Mouse (Mus musculus) MN1 (cell line): ENCODE measurements at regions not wholly inside any gene's neighbourhood (a gene's known extent, or its start where the extent isn't known, plus 50 kb on each side); places are given as distances from the start of the nearest gene placed in this dataset.

ENCODE experiments used
- DNase-seq: peaks from one replicate; pipeline ENCODE4 v3.0.0-alpha.2; 2016; ENCODE audit warnings: low spot score

- no peak for DNase-seq
Observed at GRCm38 (mm10) chr10:60937517-60937866, 106.1 kb upstream of the Unc5b start.

DNA sequence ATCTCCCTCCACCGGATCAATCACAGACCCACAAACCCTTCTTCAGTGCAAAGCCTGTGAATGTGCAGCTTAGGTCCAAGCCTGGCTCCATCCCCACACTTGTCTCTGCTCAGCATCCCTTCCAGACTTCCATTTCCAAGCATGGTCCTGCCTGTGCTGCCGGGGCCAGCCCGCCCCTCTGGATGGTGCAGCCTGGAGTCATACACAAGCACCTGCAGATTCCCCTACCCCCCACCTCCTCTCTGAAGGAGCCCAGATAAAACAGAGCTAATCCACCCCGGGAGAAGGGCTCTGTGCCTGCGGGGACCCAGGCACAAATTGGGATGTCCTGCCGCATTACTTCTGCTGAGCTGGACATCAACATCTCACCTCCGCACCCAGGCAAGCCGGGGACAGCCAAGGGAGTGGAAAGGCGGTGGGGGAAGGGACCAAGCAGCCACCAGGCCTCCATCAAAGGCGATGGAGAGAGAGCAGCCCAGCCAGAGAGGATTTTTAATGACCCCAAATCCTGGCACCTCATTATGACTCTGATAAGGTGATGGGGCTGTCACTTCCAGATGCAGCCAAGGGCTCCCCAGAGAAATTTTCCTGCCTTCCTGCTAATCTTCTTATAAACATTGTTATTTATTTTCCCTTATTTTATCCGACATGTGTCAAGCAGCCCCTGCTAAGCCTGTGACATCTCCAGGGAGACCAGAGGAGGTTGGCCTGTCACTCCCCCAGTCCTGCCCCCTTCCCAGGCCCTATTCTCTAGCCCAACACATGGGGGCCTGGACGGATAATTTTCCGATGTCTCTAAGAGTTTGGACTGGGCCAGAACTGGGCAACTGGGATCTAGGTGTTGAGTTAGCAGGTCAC lies 105.5 kb upstream of the Unc5b start:
- DNase-seq: peak; percentile 70

DNA sequence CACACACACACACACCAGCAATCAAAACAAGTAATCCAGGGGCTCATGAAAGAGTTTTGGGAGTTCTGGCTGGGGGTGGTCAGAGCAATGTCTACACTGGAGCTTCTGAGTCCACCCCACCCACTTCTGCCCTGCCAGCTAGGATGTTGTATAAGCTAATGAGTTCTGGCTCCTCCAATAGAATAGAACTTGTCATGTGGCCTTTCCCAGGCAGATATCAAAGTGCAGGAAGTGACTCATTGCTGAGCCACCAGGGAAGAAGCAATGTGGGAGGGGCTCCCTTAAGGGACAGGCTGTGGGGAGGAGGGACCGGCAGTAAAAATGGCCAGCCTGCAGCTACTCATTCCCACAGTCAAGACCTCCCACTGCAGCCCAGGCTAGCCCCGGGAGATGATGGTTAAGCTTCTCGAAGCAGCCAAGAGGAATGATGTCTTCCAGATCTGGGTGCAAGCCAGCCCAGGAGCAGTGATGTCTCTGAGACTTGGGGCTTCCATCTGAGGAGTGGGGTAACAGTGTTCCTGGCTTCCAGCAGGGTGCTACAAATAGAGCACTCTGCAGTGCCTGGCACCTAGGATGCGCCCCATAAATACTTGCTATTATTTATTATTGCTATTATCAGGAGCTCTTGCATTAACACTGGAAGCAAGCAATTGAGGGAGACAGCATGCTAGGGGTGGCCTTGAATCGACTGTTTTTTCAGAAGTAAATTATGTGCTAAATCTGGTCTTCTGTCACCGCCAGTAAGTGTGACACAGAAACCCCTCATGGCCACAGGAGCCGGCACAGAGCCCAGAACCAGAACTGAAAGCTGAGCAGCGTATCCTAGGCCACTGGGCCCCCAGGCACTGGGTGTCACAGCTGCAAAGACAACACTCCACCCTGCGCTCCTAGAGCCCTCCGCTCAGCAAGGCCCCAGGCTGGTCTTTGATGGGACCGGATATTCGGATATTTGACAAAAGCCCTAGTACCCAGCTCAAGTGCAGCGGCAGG lies 103.2 kb upstream of the Unc5b start:
- DNase-seq: peak; percentile 90

DNA sequence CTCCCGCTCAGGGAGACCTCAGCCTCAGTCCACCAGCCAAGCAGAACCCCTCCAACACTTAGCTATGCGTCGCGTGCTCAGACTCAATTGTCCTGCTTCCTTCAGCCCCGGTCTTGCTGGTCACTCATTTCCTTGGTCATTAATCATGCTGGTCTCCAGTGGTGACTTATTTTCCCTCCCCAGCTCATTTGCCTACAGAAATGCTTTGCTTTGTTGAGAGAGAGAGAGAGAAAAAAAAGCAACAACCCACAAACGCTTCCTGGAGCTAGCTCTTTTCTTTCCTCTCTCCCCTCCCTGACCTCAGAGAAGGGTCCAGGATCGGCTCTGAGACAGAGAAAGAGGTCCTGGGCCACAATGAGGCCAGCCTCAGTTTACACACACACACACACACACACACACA lies 102.5 kb upstream of the Unc5b start:
- no peak for DNase-seq

DNA sequence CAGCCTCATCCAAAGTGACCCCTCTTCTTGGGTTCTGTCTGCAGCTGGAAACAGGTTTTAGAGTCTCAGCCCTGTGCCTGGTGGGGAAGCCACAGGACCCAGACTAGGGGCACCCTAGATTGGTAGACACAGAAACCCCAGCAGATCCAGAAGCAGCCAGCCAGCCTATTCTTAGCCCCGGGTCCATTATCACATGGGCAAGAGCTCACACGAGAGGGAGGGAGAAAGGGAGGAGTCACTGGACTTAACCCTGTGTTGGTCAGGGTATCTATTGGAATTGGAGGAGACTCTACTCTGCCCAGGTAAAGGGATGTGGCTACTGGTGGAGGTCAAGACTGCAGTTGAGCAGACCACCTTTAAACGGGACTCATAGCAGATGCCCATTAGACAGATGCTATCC lies 101.5 kb upstream of the Unc5b start:
- peak; percentile 60 for DNase-seq

GRCm38 (mm10) chr10:60931891-60932378 lies 100.6 kb upstream of the Unc5b start:
- DNase-seq: peak; percentile 72

GRCm38 (mm10) chr10:60928646-60929045 lies 97.3 kb upstream of the Unc5b start:
- DNase-seq: no peak

DNA sequence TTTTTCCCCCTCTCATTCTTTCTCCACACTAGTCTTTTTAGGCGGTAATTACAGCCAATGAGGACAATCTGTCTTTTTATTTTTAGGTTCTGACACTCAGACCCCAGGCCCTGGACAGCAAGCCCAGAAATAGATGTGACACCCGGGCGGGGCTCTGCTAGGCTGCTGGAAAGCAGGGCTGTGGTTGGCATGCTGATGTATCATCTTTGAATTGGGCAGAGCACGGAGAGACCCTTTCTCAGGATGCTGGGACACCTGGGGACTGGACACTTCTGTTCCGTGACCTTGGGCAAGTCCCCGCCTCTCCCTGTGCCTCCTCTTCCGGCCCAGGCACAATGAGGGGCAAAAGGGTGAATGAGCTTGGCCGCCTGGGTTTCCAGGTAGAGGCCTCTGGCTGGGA lies 96.8 kb upstream of the Unc5b start:
- no peak for DNase-seq

DNA sequence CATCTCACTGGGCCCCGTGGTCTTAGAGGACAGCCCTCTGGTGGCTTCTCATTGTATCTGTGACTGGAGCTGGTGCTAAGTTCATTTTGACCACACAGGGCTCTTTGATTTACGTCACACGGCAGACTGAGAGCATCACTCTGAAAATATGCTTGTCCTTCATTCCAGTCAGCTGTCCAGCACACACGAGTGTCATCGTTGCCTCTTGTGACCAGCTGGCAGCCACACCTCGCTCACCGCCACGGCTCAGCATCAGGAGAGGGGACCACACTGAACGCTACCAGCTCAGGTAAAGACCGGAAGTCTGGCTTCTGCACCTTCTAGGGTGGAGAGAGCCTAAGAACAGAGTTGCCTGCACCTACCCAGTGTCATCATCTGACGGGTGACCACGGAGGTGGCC lies 95.3 kb upstream of the Unc5b start:
- DNase-seq: no peak

DNA sequence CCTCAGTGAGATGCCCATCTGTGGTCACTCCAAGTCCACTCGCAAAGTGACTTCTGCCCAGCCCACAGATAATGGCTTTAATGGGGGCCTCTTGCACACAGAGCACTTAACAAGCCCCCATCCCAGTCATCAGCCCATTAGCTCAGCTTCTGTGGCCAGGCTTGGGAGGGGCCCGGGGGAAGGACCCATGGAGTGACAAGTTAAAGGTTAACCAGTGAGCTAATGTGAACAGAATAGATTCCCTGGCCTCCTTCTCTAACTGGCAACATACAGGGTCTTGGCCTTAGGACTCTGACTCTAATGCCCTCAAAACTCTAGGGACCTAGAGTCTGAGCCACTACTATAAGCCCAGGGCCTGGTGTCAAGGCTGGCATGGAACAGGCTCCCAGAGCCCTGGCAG lies 94.3 kb upstream of the Unc5b start:
- DNase-seq: peak; percentile 60

GRCm38 (mm10) chr10:60925198-60925597 lies 93.8 kb upstream of the Unc5b start:
- DNase-seq: peak; percentile 82

GRCm38 (mm10) chr10:60923806-60924205 lies 92.4 kb upstream of the Unc5b start:
- DNase-seq: no peak

GRCm38 (mm10) chr10:60920621-60921020 lies 89.2 kb upstream of the Unc5b start:
- DNase-seq: no peak

GRCm38 (mm10) chr10:60918020-60918419 lies 86.6 kb upstream of the Unc5b start:
- peak; percentile 61 for DNase-seq

GRCm38 (mm10) chr10:60914391-60914790 lies 83.0 kb upstream of the Unc5b start:
- DNase-seq: no peak

- no peak for DNase-seq
Observed at GRCm38 (mm10) chr10:60913456-60913900, 82.1 kb upstream of the Unc5b start.

DNA sequence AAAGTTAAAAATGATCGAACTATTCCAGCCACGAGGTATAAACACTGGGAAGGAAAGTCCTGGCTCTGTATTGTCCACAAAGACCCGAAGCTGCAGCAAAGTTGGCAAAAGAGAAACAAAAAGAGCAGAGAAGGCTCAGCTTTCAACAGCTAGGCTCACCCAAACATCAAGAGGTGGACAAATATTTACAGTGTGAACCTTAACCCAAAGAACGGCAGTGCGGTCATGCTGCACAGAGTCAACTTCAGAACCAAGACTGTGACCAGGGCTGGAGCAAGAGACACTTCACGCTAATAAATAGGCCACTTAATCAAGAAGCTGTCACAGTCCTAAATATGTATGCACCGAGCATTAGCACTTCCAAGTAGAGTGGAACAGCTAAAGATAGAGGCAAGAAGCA lies 73.0 kb upstream of the Unc5b start:
- DNase-seq: no peak

DNA sequence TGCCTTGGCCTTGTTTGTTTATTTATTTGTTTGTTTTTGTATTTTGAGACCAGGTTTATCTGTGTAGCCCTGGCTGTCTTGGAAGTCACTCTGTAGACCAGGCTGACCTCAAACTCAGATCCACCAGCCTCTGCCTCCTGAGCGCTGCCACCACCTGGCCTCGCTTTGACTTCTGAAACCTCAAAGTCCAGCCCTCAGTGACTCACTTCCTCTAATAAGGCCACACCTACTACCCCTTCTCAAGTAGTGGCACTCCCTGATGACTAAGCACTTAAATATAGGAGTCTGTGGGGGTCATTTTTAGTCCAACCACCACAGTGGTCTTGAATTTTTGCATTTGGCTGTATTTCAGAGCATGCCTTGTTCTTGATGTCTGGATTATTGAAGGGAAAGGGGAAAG lies 69.6 kb upstream of the Unc5b start:
- DNase-seq: no peak

GRCm38 (mm10) chr10:60893810-60894147 lies 62.4 kb upstream of the Unc5b start:
- DNase-seq: peak; percentile 70

- DNase-seq: peak; percentile 69
Observed at GRCm38 (mm10) chr10:60893130-60893809, 61.9 kb upstream of the Unc5b start.

DNA sequence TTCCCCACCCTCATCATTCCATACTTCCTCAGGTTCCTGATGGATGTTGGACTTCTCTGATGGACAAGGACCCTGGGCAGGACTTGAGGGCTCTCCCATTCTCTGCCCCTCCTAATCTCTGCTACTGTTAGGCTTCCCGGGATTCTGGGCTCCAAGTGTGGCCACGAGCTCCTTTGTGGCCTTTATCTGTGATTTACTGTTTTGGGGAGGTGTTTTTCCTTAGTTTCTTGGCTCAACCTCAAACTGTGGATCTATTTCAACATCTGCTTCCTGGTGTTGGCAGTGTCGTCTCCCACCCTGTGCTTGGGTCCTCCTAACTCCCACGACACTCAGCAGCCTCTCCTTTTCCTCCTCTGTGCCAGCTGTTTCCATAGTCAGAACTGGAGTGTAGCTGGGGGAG lies 61.3 kb upstream of the Unc5b start:
- peak; percentile 55 for DNase-seq

DNA sequence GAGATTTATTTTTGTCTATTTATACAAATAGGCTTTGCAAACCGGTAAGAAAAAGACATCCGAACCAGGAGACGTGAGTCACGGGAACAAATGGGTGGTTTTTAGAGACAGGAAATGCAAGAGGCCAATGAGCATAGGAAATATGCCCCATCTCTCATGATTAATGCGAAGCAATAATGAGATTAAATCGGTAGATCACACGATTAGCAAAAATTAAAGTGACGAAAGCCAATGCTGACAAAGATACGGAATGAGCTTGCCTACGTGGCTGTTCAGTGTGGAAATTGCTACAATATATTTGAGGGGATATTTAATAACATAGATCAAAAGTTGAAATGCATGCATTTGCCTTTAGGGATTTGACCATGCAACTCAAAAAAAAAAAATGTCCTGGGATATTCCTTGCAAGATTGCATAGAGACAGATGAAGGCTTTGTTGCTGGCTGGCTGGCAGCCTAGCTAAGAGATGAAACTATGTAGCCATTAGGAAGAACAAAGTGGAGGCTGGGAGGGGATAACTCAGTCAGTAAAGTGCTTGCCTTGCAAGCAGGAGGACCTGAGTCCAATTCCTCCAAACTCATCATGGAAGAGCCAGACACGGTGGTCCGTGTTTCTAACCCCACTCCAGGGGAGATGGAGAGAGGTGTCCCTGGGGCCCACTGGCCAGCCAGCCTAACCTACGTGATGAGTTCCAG lies 60.2 kb upstream of the Unc5b start:
- DNase-seq: peak; percentile 57
